Mouse (Mus musculus): Measurements from ENCODE around the gene Bora. TPM values are rescaled to one million over a fixed set of nuclear protein-coding genes. Genes with fewer than 3 reads are reported as not detected.

Gene Bora
- total RNA-seq, 2 experiments from 2014 or later, result 80.4 to 90.6 TPM

Other genes starting within 250 kb of the Bora start
- 37.5 and 41.1 TPM in 2 replicates for gene Rpl36a-ps1, start 51.9 kb upstream of the Bora start, total RNA-seq (2014; fragmentation: Nextera tagmentation)
- 8.1 and 34.3 TPM in 2 replicates for gene Rpl36a-ps1, start 51.9 kb upstream of the Bora start, total RNA-seq (2017)
- gene Mzt1, start 88 bp upstream of the Bora start, total RNA-seq (2014; fragmentation: Nextera tagmentation), result 63.8 and 87.8 TPM in 2 replicates
- 70.9 and 73.3 TPM in 2 replicates for gene Mzt1, start 88 bp upstream of the Bora start, total RNA-seq (2017)
- gene Pibf1, start 53.2 kb downstream of the Bora start, total RNA-seq (2014; fragmentation: Nextera tagmentation), result 22.5 and 26.2 TPM in 2 replicates
- gene Pibf1, start 53.2 kb downstream of the Bora start, total RNA-seq (2017), result 41.6 and 57.4 TPM in 2 replicates
- gene Dis3, start 53.5 kb downstream of the Bora start, total RNA-seq (2014; fragmentation: Nextera tagmentation), result 62.6 and 63.2 TPM in 2 replicates
- gene Dis3, start 53.5 kb downstream of the Bora start, total RNA-seq (2017), result 63.8 and 121 TPM in 2 replicates

Data from megakaryocyte-erythroid progenitor cell, adult 5-6 weeks (primary cell).